Mouse (Mus musculus) gastrocnemius, adult 8-10 months (tissue): ENCODE data around the gene Sstr3. TPM values are rescaled to one million over a fixed set of nuclear protein-coding genes. Genes with fewer than 3 reads are reported as not detected.
A peak's percentile ranks its signal among the peaks of the same experiment; 100 is the strongest.

Experiments used
- DNase-seq, 2 experiments: peaks; one replicate each; pipeline ENCODE4 v3.0.0; 2022; ENCODE audit warnings: low spot score in 2 of 2
- total RNA-seq, 4 experiments: library from RNA; stranded (reverse); gene quantifications; 2 replicates each; pipeline ENCODE4 v1.2.4; 2022

Gene Sstr3
- total RNA-seq, 4 experiments from 2014 or later: not detected

DNA sequence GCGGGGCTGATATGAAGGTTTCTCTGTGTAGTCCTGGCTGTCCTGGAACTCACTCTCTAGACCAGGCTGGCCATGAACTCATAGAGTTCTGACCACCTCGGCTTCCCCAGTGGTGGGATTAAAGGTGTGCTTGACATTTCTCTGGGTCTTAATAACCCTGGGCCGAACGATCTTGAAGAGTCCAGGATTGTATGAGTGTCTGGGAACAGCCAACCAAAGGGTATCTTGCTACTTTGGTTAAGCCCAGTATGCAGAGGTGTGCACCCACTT, 13.1 kb downstream of the Sstr3 start:
- DNase-seq: no peak

DNA sequence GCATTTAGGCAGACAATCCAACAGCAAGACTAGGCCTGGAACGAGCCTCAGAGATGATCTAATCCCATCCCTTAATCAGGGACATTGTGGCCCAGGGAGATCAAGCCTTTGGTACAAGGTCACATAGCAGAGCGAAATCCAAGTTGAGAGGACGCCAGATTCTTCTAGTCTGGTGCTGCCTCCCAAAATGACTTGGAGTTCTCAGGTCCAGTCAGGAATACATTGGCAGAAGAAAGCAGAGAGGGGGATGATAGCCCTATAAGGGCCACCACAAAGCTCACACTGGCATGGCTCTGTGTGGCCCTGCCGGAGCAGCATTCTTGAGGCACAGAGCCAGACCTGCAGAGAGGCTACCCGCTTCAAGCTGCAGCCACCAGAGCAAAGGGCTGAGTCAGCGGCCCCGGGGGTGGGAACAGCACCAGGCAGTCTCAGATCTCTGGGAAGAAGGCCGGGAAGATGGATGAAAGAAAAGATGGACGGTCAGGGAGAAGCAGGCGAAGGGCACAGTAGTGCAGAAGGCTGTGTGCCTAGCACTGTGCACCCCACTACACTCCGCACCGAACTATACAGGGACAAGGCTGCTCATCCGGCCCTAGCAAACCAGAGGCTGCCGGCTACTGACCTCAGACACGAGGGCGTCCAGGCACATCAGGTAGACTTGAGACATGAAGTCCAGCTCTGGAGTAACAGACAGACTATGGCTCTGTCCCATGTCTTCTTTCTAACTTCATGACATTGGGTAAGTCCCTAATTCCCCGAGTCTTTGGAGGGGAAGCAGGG, 13.6 kb downstream of the Sstr3 start, which contains the start of gene C1qtnf6:
TSS of gene C1qtnf6 (minus strand) at position 746 of the 780 bp plus-strand sequence.
- DNase-seq: peak; percentile 47 to 57

DNA sequence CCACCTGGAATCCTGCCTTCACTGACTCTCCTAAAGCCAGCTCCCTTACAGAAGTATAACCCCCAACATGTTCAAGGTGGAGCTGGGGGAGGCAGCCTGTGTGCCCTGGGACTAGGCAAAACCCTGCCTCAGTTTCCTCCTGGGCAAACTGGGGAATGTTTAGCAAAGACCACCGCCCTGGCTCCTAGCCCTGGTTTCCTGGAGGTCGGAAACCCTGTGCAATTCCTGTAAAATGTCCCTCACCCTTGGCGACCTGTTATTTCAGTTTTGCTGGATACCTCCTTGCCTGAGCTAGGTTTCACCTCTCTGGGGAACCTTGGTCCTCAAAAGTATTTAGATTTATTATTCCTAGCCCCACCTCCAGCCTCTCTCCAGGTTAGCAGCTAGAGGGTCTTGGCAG, 14.3 kb downstream of the Sstr3 start:
- DNase-seq: no peak

DNA sequence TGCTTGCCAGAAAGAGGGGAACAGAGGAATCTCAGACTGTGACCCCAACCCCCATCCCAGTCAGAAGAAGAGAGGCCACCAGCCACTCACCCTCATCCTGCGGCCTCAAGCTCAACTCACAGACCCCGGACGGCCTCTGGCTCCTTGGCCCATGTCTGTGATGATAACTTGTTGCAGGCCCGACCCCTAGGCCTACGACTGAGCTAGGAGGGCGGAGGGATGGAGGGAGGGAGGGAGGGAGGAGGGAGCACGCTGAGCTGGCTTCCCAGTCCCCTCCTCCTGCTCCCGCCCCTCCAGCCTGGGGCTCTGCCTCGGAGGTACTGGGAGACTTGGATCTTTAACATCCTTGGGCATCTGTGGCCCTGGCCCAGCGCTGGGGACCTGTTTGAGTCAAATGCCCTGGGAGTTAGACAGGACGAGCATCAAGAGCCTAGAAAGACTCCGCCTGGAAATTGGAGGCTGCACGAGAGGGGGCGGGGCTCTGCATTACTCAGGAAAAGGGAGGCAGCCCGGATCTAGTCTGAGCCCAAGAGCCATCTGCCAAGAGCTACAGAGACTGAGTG, 15.0 kb downstream of the Sstr3 start:
- DNase-seq: peak; percentile 50 to 56

DNA sequence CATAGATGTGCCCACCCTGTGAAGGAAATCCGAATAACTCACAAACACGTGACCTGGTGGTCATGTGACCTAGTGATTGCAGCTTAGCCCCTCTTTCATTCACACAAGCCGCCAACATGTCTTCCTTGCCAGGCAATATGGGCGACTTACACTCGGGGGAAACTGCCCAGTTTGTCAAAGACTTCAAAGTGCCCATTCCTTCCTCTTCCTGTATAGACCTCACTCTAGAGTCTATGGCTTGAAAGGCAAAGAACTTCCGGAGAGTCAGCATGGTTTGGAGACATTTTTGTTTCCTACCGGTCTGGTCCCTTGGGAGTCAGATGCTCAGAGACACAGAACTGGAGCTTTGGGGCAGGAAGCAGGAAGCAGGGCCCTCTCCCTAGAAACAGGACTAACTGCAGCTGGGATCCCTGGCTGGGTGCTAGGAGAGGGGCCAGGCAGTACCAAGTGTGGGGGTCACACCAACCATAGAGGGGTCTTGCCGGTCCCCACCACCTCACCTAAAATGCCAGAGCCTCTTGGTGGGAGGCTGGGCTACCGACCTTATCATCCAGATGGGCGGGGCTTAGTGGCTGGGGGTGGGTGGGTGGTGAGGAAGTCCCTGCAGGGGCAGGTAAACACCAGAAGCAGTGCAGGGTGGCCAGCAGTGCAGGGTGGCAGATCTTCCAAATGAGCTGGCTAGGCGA, 15.6 kb downstream of the Sstr3 start:
- peak in 1 of 2 experiments; percentile 24 for DNase-seq

DNA sequence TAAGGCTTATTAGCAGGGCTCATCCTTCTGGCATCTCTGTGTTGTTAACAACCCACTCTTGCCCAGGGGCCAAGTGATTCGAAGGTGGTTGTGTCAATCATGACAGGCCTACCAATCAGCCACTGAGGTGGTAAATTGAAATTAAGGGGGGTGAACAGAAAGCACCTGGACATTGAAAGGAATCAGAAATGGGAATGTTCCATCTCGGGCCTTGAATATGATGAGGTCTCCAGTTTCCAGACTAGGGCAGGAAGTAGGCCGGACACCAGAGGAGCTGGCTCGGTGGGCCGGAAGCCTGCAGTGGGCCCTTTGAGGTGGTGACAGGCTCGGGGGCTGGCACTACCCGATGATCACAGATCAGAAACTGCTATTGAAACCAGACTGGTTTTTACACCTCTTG, 16.5 kb downstream of the Sstr3 start:
- DNase-seq: no peak

DNA sequence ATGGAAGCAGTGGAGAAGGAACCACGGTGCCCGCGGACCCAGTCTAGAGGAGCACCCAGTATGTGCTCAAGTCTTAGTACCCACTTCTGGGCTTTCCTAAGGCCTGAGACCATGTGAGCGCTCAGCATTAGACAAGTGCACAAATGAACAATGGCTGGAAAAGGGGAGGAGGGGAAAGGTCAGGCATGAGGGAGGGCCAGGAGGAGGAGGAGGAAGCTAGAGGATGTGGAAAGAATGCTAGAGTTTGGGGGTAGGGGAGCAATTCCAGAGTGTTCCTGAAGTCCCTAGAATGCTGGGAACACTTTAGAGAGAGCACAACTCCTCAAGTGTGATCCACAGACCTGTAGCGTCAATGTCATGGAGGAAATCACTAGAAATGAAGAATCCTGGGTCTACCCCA, 20.3 kb downstream of the Sstr3 start:
- no peak for DNase-seq

DNA sequence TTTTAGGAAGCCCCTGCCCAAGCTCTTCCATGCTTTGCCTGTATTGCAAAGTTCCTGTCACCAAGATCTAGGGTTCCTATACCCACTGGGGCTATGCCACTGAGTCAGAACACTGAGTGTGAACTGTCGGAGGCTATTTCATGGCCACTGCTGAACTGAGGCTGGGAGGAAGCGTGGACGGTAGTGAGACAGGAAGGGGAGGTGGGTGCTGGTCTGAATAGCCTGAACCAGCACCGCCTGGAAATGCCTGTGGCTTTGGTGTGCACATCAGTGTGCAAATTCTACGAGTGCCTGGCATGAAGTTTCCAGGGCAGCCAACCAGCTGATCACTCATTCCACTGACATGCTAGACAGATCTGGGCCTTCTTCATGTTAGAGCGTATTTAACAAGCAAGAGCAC, 22.6 kb downstream of the Sstr3 start:
- DNase-seq: no peak

DNA sequence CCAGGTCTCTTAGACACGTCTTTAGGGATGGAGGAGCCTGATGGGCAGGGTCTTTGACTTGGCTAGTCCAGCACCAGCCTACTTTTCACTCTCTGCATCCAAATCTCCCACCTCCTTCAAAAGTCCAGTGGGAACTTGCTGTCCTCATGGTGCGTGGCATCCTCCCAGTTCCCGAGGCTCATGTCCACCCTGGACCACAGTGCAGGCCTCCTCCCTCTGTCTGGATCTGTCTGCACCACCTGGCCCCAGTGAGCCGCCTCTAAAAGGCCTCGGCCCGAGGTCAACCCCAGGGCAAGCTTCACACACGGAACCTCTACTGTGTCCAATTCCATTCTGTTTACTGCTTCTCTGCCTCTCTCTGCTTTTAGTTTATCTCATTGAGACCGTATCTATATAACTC, 23.2 kb downstream of the Sstr3 start:
- no peak for DNase-seq

DNA sequence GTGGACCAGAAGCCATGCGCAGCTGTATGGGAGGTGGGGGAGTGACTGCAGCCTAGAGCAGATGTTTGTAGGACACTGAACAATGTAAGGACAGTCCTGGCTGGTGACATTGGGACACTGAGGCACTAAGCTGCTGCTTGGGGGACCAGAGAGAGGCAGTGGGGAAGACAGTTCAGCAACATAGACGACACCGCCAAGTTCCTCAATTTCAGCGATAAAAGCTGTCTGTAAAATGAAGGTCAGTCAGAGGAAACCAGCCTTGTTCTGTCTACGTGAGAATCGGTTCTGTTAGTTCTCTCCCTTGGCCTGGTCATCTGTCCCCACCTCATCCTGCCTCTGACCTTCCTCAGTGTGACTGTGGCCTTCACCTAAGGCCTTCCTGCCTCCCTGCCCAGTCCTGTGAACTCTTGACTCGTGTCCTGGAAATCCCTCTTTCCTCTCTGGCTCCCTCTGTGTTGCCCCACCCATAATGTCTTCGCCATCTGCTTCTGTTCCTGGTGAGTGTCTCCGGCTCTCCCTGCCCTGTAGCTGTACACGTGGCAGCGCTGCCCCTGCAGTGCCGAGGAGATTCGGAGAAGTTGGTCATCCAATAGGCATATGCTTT, 24.3 kb downstream of the Sstr3 start:
- DNase-seq: peak in 1 of 2 experiments; percentile 53

DNA sequence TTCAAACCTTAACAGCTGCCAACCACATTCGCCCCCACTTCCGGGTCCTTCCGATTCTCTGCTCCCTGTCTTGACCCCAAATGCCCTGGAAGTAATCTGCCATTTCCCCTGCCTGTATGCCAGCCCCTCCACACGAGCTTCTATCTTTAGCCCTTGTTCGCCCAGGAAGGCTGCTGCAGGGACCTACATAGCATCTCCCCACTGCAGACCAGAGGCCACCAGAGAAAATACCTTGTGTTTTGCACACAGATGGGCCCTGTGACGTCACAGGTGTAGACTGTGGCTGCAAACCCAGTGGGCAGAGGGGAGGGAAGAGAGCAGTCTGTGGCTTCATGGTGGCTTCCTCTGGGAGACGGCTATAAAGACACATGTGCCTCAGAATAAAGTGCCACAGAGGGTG, 26.3 kb downstream of the Sstr3 start:
- DNase-seq: no peak

DNA sequence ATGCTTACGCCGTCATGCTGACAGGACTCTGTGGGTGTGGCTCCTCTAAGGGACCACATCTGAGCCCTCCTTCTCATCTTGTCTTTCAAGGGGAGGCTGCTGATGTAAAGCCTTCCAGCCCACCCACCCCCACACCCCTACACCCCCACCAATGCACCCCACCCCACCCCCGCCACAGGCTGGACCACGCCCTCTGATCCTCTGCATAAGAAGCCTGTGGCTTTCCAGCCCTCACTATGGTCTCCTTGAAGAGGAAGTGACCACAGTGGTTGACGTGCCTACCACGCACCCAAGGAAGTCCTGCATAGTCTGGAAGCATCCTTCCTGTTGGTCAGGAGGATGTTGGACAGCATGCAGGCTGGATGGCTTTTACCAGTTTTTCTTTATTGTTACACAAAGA, 28.7 kb downstream of the Sstr3 start:
- no peak for DNase-seq

DNA sequence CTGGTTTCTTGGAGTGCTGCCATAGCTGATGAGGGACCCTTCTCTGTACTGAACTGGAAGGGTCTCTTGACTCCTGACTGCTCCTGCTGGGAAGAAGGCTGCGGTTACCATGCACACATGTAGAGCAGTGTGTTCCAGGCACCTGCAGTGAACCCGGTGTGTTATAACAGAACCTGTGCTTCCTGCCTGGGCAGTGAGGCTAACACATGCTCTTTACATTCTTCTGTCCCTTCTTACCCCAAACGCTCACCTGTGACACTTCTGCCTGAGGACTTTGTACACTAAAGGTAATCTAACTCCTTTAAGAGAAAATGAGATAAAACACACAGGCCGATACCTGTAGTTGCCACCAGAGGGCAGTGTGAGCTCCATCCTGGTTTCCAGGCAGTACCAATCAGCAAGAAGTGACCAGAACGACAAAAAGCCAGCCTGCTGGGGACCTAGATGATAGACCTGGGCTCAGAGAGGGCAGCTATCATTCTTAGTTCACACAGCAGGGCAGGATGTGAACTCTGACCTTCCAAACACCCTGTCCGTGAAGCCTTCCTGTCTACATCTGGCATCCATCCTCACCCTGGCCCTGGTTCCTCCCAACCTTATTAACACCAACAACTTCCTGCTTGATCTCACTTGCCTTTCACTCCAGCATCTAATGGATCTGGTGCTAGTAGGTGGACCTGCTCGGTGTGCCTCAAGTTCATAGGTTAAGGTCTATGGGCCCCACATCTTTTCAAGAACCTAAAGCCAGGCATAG, 29.9 kb downstream of the Sstr3 start:
- DNase-seq: peak; percentile 60 to 63

DNA sequence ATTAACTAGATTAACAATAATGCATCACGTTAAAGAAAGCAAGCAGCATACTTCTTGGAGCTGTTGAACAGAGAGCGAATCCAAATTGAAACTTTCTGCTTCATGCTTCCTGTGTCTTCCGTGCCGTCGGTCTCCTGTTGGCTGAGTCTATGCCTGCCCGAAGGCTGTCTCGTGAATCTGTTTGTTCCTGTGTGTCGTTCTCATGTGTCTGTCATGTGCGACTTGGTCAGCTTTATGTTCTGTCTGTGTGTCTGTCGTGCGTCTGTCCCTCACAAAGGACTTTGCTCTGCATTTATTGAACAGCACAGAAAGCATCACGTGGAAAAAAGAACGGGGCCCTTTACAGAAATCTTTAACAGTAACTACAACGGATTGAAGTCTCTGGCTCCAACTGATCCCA, 31.5 kb downstream of the Sstr3 start:
- DNase-seq: no peak

DNA sequence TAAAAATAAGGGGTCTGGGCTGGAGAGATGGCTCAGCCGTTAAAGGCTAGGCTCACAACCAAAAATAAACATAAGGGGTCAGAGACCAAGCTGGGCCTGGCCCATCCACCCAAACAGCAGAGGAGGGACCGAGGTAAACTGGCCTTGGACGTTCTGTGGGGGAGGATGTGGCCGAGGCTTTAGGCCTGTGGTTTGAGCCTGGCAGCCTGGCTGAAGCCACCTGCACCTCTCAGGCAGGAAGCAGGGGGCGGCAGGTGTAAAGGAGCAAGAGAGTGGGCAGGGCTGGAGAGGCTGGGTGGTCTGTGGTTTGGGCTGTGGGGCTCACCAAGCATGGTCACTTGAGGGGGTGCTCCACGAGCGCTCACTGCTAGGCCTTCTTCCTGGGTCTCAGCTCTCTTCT, 32.5 kb downstream of the Sstr3 start:
- DNase-seq: no peak

DNA sequence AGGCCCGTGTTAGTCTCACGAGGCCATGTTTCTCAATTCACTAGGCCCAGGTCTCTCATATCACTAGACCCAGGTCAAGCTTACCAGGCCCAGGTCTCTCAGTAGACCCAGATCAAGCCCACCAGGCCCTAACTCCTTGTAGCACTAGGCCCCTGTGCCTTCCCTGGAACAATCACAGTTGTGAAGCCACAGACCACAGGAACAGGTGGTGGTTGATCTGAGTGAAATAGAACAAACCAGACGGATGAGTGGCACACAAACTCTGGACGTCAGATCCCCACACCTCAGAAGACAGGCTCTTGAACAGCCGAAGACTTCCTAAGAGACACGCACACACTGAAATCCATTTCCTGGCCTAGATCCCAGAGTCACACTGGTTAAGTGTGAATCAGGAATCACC, 33.7 kb downstream of the Sstr3 start:
- no peak for DNase-seq

DNA sequence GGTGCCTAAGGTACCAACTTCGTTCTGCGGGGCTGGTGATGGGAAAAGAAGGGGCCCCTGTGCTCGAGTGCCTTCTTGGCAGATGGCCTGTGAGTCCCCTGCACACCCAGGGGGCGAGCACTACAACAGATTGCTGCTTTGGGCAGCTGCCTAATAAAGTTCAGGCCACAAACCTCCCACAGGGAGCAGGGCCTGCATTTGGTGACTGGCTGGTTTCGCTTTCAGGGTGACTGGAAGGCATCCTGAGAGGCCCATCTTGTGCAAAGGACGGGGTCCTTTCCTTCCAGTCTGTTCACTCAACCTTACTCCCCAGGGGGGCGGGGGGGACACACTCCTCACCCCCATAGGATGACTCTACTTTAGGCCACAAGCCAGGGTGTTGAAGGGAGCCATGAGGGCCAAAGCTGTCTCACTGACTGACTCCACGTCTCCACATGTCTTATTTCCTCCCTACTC, 34.3 kb downstream of the Sstr3 start:
- no peak for DNase-seq

DNA sequence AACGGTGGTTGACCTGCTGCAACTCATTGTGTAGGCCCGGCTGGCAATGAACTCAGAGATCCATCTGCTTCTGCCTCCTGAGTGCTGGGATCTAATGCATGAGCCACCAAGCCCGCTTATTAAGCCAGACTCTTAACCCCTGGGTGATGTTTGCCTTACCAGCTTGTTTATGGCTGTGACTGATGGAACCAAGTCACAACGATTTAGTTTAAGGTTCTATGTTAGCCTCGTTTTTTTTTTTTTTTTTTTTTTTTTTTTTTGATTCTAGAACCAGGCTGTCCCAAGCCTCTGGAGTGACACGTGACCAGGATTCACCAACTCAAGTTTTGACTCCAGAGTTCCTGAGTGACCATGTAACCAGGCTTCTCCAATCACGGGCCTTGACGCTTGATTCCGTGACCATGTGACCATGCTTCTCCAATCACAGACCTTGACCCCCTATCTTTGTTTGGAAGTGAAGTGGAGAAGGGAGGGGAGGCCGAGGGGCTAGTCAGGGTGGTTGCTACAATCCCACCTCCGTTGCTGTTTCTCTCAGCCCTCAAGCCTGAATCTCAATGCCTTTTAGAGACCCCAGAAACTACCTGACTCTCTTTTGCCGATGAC, 35.1 kb downstream of the Sstr3 start:
- no peak for DNase-seq

DNA sequence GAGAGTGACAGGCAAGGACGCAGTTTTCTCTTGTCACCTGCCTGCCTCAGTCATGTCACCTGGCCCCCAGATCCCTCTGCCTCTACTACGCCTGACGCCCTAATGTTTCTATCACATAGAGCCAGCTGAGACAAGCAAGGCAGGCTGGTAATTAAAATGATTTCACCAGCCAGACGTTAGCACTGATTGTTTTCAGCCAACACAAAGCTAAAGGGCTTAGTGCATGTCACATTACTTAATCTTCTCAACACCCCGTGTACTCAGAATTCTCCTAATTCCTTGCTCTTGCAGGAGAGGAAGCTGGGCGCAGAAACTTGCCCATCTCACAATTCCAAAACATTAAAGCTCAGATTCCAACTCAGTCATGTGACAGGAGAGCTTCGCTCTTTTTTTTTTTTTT, 36.0 kb downstream of the Sstr3 start:
- DNase-seq: no peak

DNA sequence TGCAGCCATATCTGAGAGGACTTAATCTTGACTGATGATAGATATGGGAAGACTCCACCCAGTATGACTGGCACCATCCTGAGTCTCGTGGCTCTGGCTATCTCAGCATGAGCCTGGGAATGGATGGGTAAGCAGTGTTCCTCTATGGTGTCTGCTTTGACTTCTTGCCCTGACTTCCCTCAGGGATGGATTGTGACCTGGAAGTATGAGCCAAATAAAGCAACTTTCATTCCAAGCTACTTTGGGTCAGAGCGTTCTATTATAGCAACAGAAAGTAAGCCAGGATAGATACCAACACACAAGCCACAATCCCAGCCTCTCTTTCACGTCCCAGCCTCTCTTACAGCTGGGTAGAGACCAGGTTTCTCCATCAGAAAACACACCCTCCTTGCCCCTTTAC, 38.9 kb downstream of the Sstr3 start:
- DNase-seq: no peak

DNA sequence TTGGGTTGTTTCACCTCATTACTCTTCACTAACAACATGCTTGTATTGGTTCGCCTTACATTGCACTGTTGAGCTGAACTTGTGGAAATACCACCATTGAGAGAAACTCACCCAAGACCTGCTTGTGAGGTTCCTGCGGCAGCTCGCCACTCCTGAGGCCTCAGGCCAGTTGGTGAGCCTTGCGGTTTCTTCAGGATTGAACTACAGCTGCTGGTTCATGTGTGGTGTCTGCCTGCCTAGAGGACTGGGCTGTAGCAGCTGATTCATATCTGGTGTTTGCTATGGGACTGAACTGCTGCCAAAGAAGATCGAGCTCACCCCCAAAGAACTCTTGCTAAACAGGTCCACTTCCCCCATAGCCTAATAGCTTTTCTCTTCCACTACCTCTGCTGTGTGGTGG, 39.7 kb downstream of the Sstr3 start:
- no peak for DNase-seq
